In genomic region chr13:20127553-20127952, GRCm38 (mm10) we compare ENCODE assay signal across 13 mouse cellular contexts. TPM values are rescaled to one million over a fixed set of nuclear protein-coding genes. Genes with fewer than 3 reads are reported as not detected.
DNase-seq lines count a peak whose midpoint lies in the region; ATAC-seq and TF ChIP-seq lines count a peak whose summit lies in the region.
"Had no signal": no experiment of that assay in that cellular context is flagged by ENCODE, and none has a peak within 500 bp of the region (broad histone marks: within the 10 kb centered on the region; RNA-seq: fewer than 3 reads in every experiment).

No protein-coding gene starts in this region.

- intact Hi-C loops in heart, postnatal 25 days (cut with DNase I) = loop anchor here (5.0 kb wide), 1 partner anchor 105 kb away; no protein-coding TSS in a partner anchor

- H3K4me3 ChIP-seq in layer of hippocampus, adult 2 months = no peak overlapping the region
- no peak overlapping the region for H3K4me3 ChIP-seq in liver, embryonic 14.5 days (ENCODE audit: insufficient read depth in 1 of 2, low read depth in 2 of 2, low read length in 2 of 2)
- H3K4me3 ChIP-seq in hindbrain, embryonic 11.5 days (ENCODE audit: low read depth, low read length) = no peak overlapping the region

- H3K27me3 ChIP-seq in liver, embryonic 14.5 days (ENCODE audit: control insufficient read depth, insufficient read depth, low read length) = no peaks in the 10 kb centered on the region
- H3K27me3 ChIP-seq in hindbrain, embryonic 11.5 days (ENCODE audit: control insufficient read depth, insufficient read depth, low read length) = no peaks in the 10 kb centered on the region

- no peaks in the 10 kb centered on the region for H3K36me3 ChIP-seq in liver, embryonic 14.5 days (replicated peaks; ENCODE audit: control insufficient read depth, insufficient read depth, low read depth)
- H3K36me3 ChIP-seq in hindbrain, embryonic 11.5 days (ENCODE audit: control insufficient read depth, insufficient read depth, low read length) = no peaks in the 10 kb centered on the region

- no peak overlapping the region for H3K9ac ChIP-seq in liver, embryonic 14.5 days (replicated peaks)
- H3K9ac ChIP-seq in hindbrain, embryonic 11.5 days (ENCODE audit: low read depth, low read length) = no peak overlapping the region

- H3K27ac ChIP-seq in layer of hippocampus, adult 2 months = 0 out of 2 replicates have a peak overlapping the region, but pooled peaks have one; percentile 3
- H3K27ac ChIP-seq in liver, embryonic 14.5 days = peak overlapping the region; percentile 27
- no peak overlapping the region for H3K27ac ChIP-seq in hindbrain, embryonic 11.5 days (ENCODE audit: low read depth, low read length)

- no peaks in the 10 kb centered on the region for H3K9me3 ChIP-seq in liver, embryonic 14.5 days (ENCODE audit: control insufficient read depth, low read length)
- no peaks in the 10 kb centered on the region for H3K9me3 ChIP-seq in hindbrain, embryonic 11.5 days (ENCODE audit: control insufficient read depth, low read length)

- no peak overlapping the region for H3K4me2 ChIP-seq in liver, embryonic 14.5 days (ENCODE audit: low read depth)
- no peak overlapping the region for H3K4me2 ChIP-seq in hindbrain, embryonic 11.5 days (replicated peaks; ENCODE audit: low read depth, low read length)

- 18% methylated on average over 4 of the region's 4 CpGs for WGBS in liver, embryonic 14.5 days (ENCODE audit: insufficient replicate concordance)
- 67% methylated on average over 4 of the region's 4 CpGs for WGBS in hindbrain, embryonic 11.5 days

- peak; percentile 97 for DNase-seq in heart, adult 11 months
- DNase-seq in heart, postnatal 25 days (ENCODE audit: low spot score) = no peak
- no peak for DNase-seq in layer of hippocampus, adult 2 months (ENCODE audit: low spot score in 2 of 2)
- DNase-seq in layer of hippocampus, adult 9-10 months (ENCODE audit: low spot score) = no peak
- peak; percentile 79 for DNase-seq in A20 (ENCODE audit: low read depth, low spot score)
- DNase-seq in liver, embryonic 14.5 days (ENCODE audit: low read depth in 3 of 3, low spot score in 3 of 3) = no peak
- no peak for DNase-seq in layer of hippocampus, postnatal 10 days (ENCODE audit: low spot score in 2 of 2)
- no peak for DNase-seq in hindbrain, embryonic 11.5 days (ENCODE audit: low spot score)
- DNase-seq: cerebellum, postnatal 36 days; gastrocnemius, postnatal 36 days; thymus, postnatal 25 days had no signal

- peaks cover 36 to 52% of the 10 kb centered on the region in 2 experiments for H3K4me1 ChIP-seq in liver, embryonic 14.5 days (replicated peaks; ENCODE audit: control insufficient read depth in 2 of 2, insufficient read depth in 2 of 2, low read length in 1 of 2)
- H3K4me1 ChIP-seq in hindbrain, embryonic 11.5 days (replicated peaks; ENCODE audit: control insufficient read depth, insufficient read depth, low read length) = no peaks in the 10 kb centered on the region

- no peak for ATAC-seq in liver, embryonic 14.5 days (ENCODE audit: insufficient read depth)
- ATAC-seq in hindbrain, embryonic 11.5 days (ENCODE audit: low FRiP score) = no peak
- ATAC-seq: forebrain, embryonic 16.5 days; hindbrain, embryonic 16.5 days had no signal

- no peak for TF ChIP-seq CTCF in layer of hippocampus, adult 2 months (conservative IDR thresholded peaks at IDR 0.05)
- TF ChIP-seq CTCF in liver, embryonic 14.5 days (IDR thresholded peaks at IDR 0.05; ENCODE audit: low read depth) = no peak

- TF ChIP-seq EP300 in liver, embryonic 14.5 days (IDR thresholded peaks at IDR 0.05; ENCODE audit: low read depth) = no peak

RNA-seq across cellular contexts. Expression of gene Elmo1, which starts 37.2 kb away (rescaled TPM):
- total RNA-seq in heart, postnatal 25 days (2021) = 10 to 100 TPM in 1 of 2 experiments, 1 to 10 TPM in 1; 9.8 to 10.2 TPM
- total RNA-seq in layer of hippocampus, adult 2 months (2021) = 10 to 100 TPM; 27.4 to 27.9 TPM
- 2.4 and 3.0 TPM in 2 replicates for polyA plus RNA-seq in liver, embryonic 14.5 days (2012; rRNA removed)
- polyA plus RNA-seq in liver, embryonic 14.5 days (2014; fragmentation: Nextera tagmentation; extraction: Ambion mirVana) = 3.5 and 3.9 TPM in 2 replicates
- total RNA-seq in layer of hippocampus, postnatal 10 days (2021) = 10 to 100 TPM; 27.9 to 28.3 TPM
- 22.9 and 23.4 TPM in 2 replicates for polyA plus RNA-seq in hindbrain, embryonic 11.5 days (2014; fragmentation: Nextera tagmentation; extraction: Ambion mirVana)

Comparison
In these comparisons a context has a peak if more than half of its experiments do, and no peak if none do; other contexts are left out.
1. DNase-seq: peak in heart, adult 11 months (single experiment) and A20 (single experiment); none in heart, postnatal 25 days (single experiment), layer of hippocampus, adult 2 months (0 of 2), layer of hippocampus, adult 9-10 months (single experiment), liver, embryonic 14.5 days (0 of 3), layer of hippocampus, postnatal 10 days (0 of 2) and hindbrain, embryonic 11.5 days (single experiment).